Mouse (Mus musculus): ENCODE data around the gene Gpr84.

Gene Gpr84

GRCm38 (mm10) chr15:103335488-103336235 lies 25.2 kb upstream of the Gpr84 start:
- no peak for DNase-seq (ENCODE audit: low spot score in 2 of 2)

GRCm38 (mm10) chr15:103335040-103335439 lies 24.6 kb upstream of the Gpr84 start:
- DNase-seq (ENCODE audit: low spot score in 2 of 2), result no peak

- DNase-seq (ENCODE audit: low spot score in 2 of 2), result no peak
These were observed 23.8 kb upstream of the Gpr84 start for GRCm38 (mm10) chr15:103334194-103334593.

GRCm38 (mm10) chr15:103333738-103334137 lies 23.3 kb upstream of the Gpr84 start:
- no peak for DNase-seq (ENCODE audit: low spot score in 2 of 2)

- DNase-seq (ENCODE audit: low spot score in 2 of 2), result no peak
These were observed 22.7 kb upstream of the Gpr84 start for GRCm38 (mm10) chr15:103333081-103333615.

GRCm38 (mm10) chr15:103323455-103324247 lies 13.2 kb upstream of the Gpr84 start:
- DNase-seq (ENCODE audit: low spot score in 2 of 2), result peak; percentile 86 to 92

- no peak for DNase-seq (ENCODE audit: low spot score in 2 of 2)
These were observed 12.7 kb upstream of the Gpr84 start for GRCm38 (mm10) chr15:103323070-103323454.

- no peak for DNase-seq (ENCODE audit: low spot score in 2 of 2)
These were observed 12.0 kb upstream of the Gpr84 start for GRCm38 (mm10) chr15:103322396-103322795.

GRCm38 (mm10) chr15:103321076-103321475 lies 10.7 kb upstream of the Gpr84 start:
- DNase-seq (ENCODE audit: low spot score in 2 of 2), result no peak

GRCm38 (mm10) chr15:103318201-103318816 lies 7.9 kb upstream of the Gpr84 start:
- no peak for DNase-seq (ENCODE audit: low spot score in 2 of 2)

GRCm38 (mm10) chr15:103317731-103318130 lies 7.3 kb upstream of the Gpr84 start:
- no peak for DNase-seq (ENCODE audit: low spot score in 2 of 2)

- DNase-seq (ENCODE audit: low spot score in 2 of 2), result no peak
These were observed 6.7 kb upstream of the Gpr84 start for GRCm38 (mm10) chr15:103317120-103317519.

GRCm38 (mm10) chr15:103315979-103316776 lies 5.8 kb upstream of the Gpr84 start:
- DNase-seq (ENCODE audit: low spot score in 2 of 2), result peak in 1 of 2 experiments; percentile 72

GRCm38 (mm10) chr15:103315011-103315502 lies 4.6 kb upstream of the Gpr84 start:
- peak; percentile 74 to 86 for DNase-seq (ENCODE audit: low spot score in 2 of 2)

GRCm38 (mm10) chr15:103314181-103314580 lies 3.8 kb upstream of the Gpr84 start:
- DNase-seq (ENCODE audit: low spot score in 2 of 2), result no peak

GRCm38 (mm10) chr15:103313495-103314095 lies 3.2 kb upstream of the Gpr84 start:
- DNase-seq (ENCODE audit: low spot score in 2 of 2), result no peak

- DNase-seq (ENCODE audit: low spot score in 2 of 2), result no peak
These were observed 1.4 kb downstream of the Gpr84 start for GRCm38 (mm10) chr15:103308876-103309580.

- DNase-seq (ENCODE audit: low spot score in 2 of 2), result no peak
These were observed 2.1 kb downstream of the Gpr84 start for GRCm38 (mm10) chr15:103308056-103308875.

- DNase-seq (ENCODE audit: low spot score in 2 of 2), result peak; percentile 84 to 94
These were observed 3.3 kb downstream of the Gpr84 start for GRCm38 (mm10) chr15:103307125-103307524.
